Mouse (Mus musculus): ENCODE data around the gene Rnf208.

The Rnf208 gene

GRCm38 (mm10) chr2:25224492-25224765, 17.6 kb upstream of the Rnf208 start, which contains the start of gene Tubb4b:
Tubb4b (minus strand) TSS chr2:25224702.
- no peak for DNase-seq (ENCODE audit: low read depth, low spot score)

GRCm38 (mm10) chr2:25224766-25225752, 17.0 kb upstream of the Rnf208 start:
- DNase-seq (ENCODE audit: low read depth, low spot score): peak; percentile 100

- DNase-seq (ENCODE audit: low read depth, low spot score): no peak
Measured at GRCm38 (mm10) chr2:25225811-25226379, 16.2 kb upstream of the Rnf208 start.

- DNase-seq (ENCODE audit: low read depth, low spot score): no peak
Measured at GRCm38 (mm10) chr2:25226864-25227263, 15.2 kb upstream of the Rnf208 start.

- no peak for DNase-seq (ENCODE audit: low read depth, low spot score)
Measured at GRCm38 (mm10) chr2:25227406-25227805, 14.6 kb upstream of the Rnf208 start.

- peak; percentile 95 for DNase-seq (ENCODE audit: low read depth, low spot score)
Measured at GRCm38 (mm10) chr2:25228431-25228889, 13.6 kb upstream of the Rnf208 start.

GRCm38 (mm10) chr2:25228995-25229530, 13.0 kb upstream of the Rnf208 start:
- no peak for DNase-seq (ENCODE audit: low read depth, low spot score)

- no peak for DNase-seq (ENCODE audit: low read depth, low spot score)
Measured at GRCm38 (mm10) chr2:25229582-25229981, 12.5 kb upstream of the Rnf208 start.

GRCm38 (mm10) chr2:25230581-25230980, 11.5 kb upstream of the Rnf208 start:
- no peak for DNase-seq (ENCODE audit: low read depth, low spot score)

GRCm38 (mm10) chr2:25231038-25231437, 11.0 kb upstream of the Rnf208 start:
- peak; percentile 45 for DNase-seq (ENCODE audit: low read depth, low spot score)

- no peak for DNase-seq (ENCODE audit: low read depth, low spot score)
Measured at GRCm38 (mm10) chr2:25233421-25233820, 8.6 kb upstream of the Rnf208 start.

- no peak for DNase-seq (ENCODE audit: low read depth, low spot score)
Measured at GRCm38 (mm10) chr2:25234050-25234449, 8.0 kb upstream of the Rnf208 start, which contains the start of gene Slc34a3. Slc34a3 (minus strand) TSS chr2:25234364.

- no peak for DNase-seq (ENCODE audit: low read depth, low spot score)
Measured at GRCm38 (mm10) chr2:25234551-25235220, 7.4 kb upstream of the Rnf208 start.

- DNase-seq (ENCODE audit: low read depth, low spot score): no peak
Measured at GRCm38 (mm10) chr2:25236614-25237013, 5.4 kb upstream of the Rnf208 start, which contains the start of gene Rnf224. Rnf224 (minus strand) TSS chr2:25236787.

GRCm38 (mm10) chr2:25237522-25237921, 4.5 kb upstream of the Rnf208 start:
- no peak for DNase-seq (ENCODE audit: low read depth, low spot score)

- no peak for DNase-seq (ENCODE audit: low read depth, low spot score)
Measured at GRCm38 (mm10) chr2:25238106-25238505, 3.9 kb upstream of the Rnf208 start.

- no peak for DNase-seq (ENCODE audit: low read depth, low spot score)
Measured at GRCm38 (mm10) chr2:25239766-25240165, 2.3 kb upstream of the Rnf208 start.

GRCm38 (mm10) chr2:25240310-25240709, 1.7 kb upstream of the Rnf208 start:
- no peak for DNase-seq (ENCODE audit: low read depth, low spot score)

- peak; percentile 97 for DNase-seq (ENCODE audit: low read depth, low spot score)
Measured at GRCm38 (mm10) chr2:25240723-25241437, 1.2 kb upstream of the Rnf208 start.

- peak; percentile 47 for DNase-seq (ENCODE audit: low read depth, low spot score)
Measured at GRCm38 (mm10) chr2:25241438-25241775, 648 bp upstream of the Rnf208 start.

GRCm38 (mm10) chr2:25243342-25243741, 1.3 kb downstream of the Rnf208 start:
- DNase-seq (ENCODE audit: low read depth, low spot score): no peak
